In genomic region chr2:118523163-118523730, GRCm38 (mm10) we compare ENCODE assay signal across 16 mouse cellular contexts. TPM values are rescaled to one million over a fixed set of nuclear protein-coding genes. Genes with fewer than 3 reads are reported as not detected.
A peak's percentile ranks its signal among the peaks of the same experiment; 100 is the strongest.
DNase-seq lines count a peak whose midpoint lies in the region; ATAC-seq and TF ChIP-seq lines count a peak whose summit lies in the region.
"Had no signal": no experiment of that assay in that cellular context is flagged by ENCODE, and none has a peak within 500 bp of the region (broad histone marks: within the 10 kb centered on the region; RNA-seq: fewer than 3 reads in every experiment).

No protein-coding gene starts in this region.

- H3K36me3 ChIP-seq in heart, embryonic 14.5 days (ENCODE audit: control insufficient read depth, insufficient read depth, low read length) = no peaks in the 10 kb centered on the region
- no peaks in the 10 kb centered on the region for H3K36me3 ChIP-seq in midbrain, embryonic 11.5 days (ENCODE audit: control insufficient read depth, insufficient read depth, low read length)
- no peaks in the 10 kb centered on the region for H3K36me3 ChIP-seq in midbrain, embryonic 15.5 days (replicated peaks)
- H3K36me3 ChIP-seq in kidney, embryonic 15.5 days = no peaks in the 10 kb centered on the region

- H3K4me3 ChIP-seq in heart, embryonic 14.5 days (ENCODE audit: control insufficient read depth in 1 of 2, insufficient read depth in 1 of 2, low read depth in 1 of 2, low read length in 2 of 2) = no peak overlapping the region
- no peak overlapping the region for H3K4me3 ChIP-seq in midbrain, embryonic 11.5 days (ENCODE audit: low read depth, low read length)
- no peak overlapping the region for H3K4me3 ChIP-seq in midbrain, embryonic 15.5 days
- H3K4me3 ChIP-seq in kidney, embryonic 15.5 days (replicated peaks) = no peak overlapping the region
- H3K4me3 ChIP-seq in left cerebral cortex, adult 2 months = no peak overlapping the region

- H3K4me2 ChIP-seq in heart, embryonic 14.5 days (ENCODE audit: low read length) = no peak overlapping the region
- no peak overlapping the region for H3K4me2 ChIP-seq in midbrain, embryonic 11.5 days
- H3K4me2 ChIP-seq in midbrain, embryonic 15.5 days = no peak overlapping the region
- H3K4me2 ChIP-seq in kidney, embryonic 15.5 days = no peak overlapping the region

- ATAC-seq in heart, embryonic 14.5 days (ENCODE audit: insufficient number of reproducible peaks, insufficient read depth, low FRiP score, low read depth) = no peak
- ATAC-seq in midbrain, embryonic 11.5 days (ENCODE audit: low FRiP score) = no peak
- ATAC-seq in midbrain, embryonic 15.5 days (replicated peaks) = no peak
- no peak for ATAC-seq in kidney, embryonic 15.5 days (replicated peaks; ENCODE audit: low FRiP score)
- ATAC-seq: CD4-positive, CD25-positive, alpha-beta regulatory T cell, adult 4 months; forebrain, embryonic 16.5 days; midbrain, embryonic 16.5 days had no signal

- peak overlapping the region; percentile 21 to 23; a peak in 1 of 4 replicates for H3K27ac ChIP-seq in heart, embryonic 14.5 days (replicated peaks in 1 of 2; ENCODE audit: control insufficient read depth in 1 of 2, insufficient read depth in 1 of 2, low read depth in 2 of 2, low read length in 2 of 2)
- no peak overlapping the region for H3K27ac ChIP-seq in midbrain, embryonic 11.5 days (ENCODE audit: low read depth, low read length)
- no peak overlapping the region for H3K27ac ChIP-seq in midbrain, embryonic 15.5 days
- peak overlapping the region; percentile 63 for H3K27ac ChIP-seq in kidney, embryonic 15.5 days
- H3K27ac ChIP-seq in left cerebral cortex, adult 2 months = no peak overlapping the region

- no peak for TF ChIP-seq CTCF in left cerebral cortex, adult 2 months (IDR thresholded peaks at IDR 0.05)

- no peak for DNase-seq in heart, postnatal 10 days
- peak; percentile 76 for DNase-seq in midbrain, embryonic 11.5 days (ENCODE audit: low spot score, missing footprints)
- no peak for DNase-seq in cerebellum, adult 18-20 months
- no peak for DNase-seq in left cerebral cortex, adult 2 months (ENCODE audit: extremely low spot score in 1 of 2, low spot score in 2 of 2)
- DNase-seq: adrenal gland, postnatal 10 days; gastrocnemius, postnatal 36 days; left cerebral cortex, postnatal 4 days; lung, adult 18-20 months; right cerebral cortex, adult 18-20 months; thymus, postnatal 36 days had no signal

- no peaks in the 10 kb centered on the region for H3K9me3 ChIP-seq in heart, embryonic 14.5 days (ENCODE audit: control insufficient read depth, low read length)
- no peaks in the 10 kb centered on the region for H3K9me3 ChIP-seq in midbrain, embryonic 11.5 days (ENCODE audit: control insufficient read depth, low read length)
- H3K9me3 ChIP-seq in midbrain, embryonic 15.5 days = no peaks in the 10 kb centered on the region
- no peaks in the 10 kb centered on the region for H3K9me3 ChIP-seq in kidney, embryonic 15.5 days (replicated peaks)

- H3K4me1 ChIP-seq in heart, embryonic 14.5 days (ENCODE audit: control insufficient read depth in 2 of 2, insufficient read depth in 2 of 2, low read length in 2 of 2) = peaks cover 22 to 36% of the 10 kb centered on the region in 2 experiments
- peaks cover 4% of the 10 kb centered on the region; the same call in 1 of the 2 replicates for H3K4me1 ChIP-seq in midbrain, embryonic 11.5 days (ENCODE audit: control insufficient read depth, insufficient read depth, low read length)
- peaks cover 6% of the 10 kb centered on the region for H3K4me1 ChIP-seq in midbrain, embryonic 15.5 days
- H3K4me1 ChIP-seq in kidney, embryonic 15.5 days = peaks cover 47% of the 10 kb centered on the region

- H3K27me3 ChIP-seq in heart, embryonic 14.5 days (ENCODE audit: control insufficient read depth, insufficient read depth, low read length) = no peaks in the 10 kb centered on the region
- H3K27me3 ChIP-seq in midbrain, embryonic 11.5 days (ENCODE audit: control insufficient read depth, insufficient read depth, low read length) = no peaks in the 10 kb centered on the region
- no peaks in the 10 kb centered on the region for H3K27me3 ChIP-seq in midbrain, embryonic 15.5 days (replicated peaks)
- no peaks in the 10 kb centered on the region for H3K27me3 ChIP-seq in kidney, embryonic 15.5 days

- H3K9ac ChIP-seq in heart, embryonic 14.5 days (ENCODE audit: low read length) = no peak overlapping the region
- no peak overlapping the region for H3K9ac ChIP-seq in midbrain, embryonic 11.5 days (ENCODE audit: low read length)
- H3K9ac ChIP-seq in midbrain, embryonic 15.5 days = no peak overlapping the region
- no peak overlapping the region for H3K9ac ChIP-seq in kidney, embryonic 15.5 days

- intact Hi-C loops in heart, postnatal 10 days (cut with DNase I) = no loop called here
- intact Hi-C loops in left cerebral cortex, adult 2 months (cut with DNase I) = no loop called here

- 35% methylated on average over 5 of the region's 5 CpGs for WGBS in heart, embryonic 14.5 days
- WGBS in midbrain, embryonic 11.5 days = 67% methylated on average over 5 of the region's 5 CpGs
- WGBS in midbrain, embryonic 15.5 days = 51% methylated on average over 5 of the region's 5 CpGs
- 31% methylated on average over 5 of the region's 5 CpGs for WGBS in kidney, embryonic 15.5 days

RNA-seq across cellular contexts. Expression of gene Bmf, which starts 26.2 kb away (rescaled TPM):
- polyA plus RNA-seq in heart, embryonic 14.5 days (2014; fragmentation: Nextera tagmentation; extraction: Ambion mirVana) = 2.1 and 6.3 TPM in 2 replicates
- total RNA-seq in heart, postnatal 10 days (2021) = 10 to 100 TPM; 12.3 to 17.1 TPM
- polyA plus RNA-seq in midbrain, embryonic 11.5 days (2014; fragmentation: Nextera tagmentation; extraction: Ambion mirVana) = 1.8 and 2.8 TPM in 2 replicates
- 3.3 and 4.3 TPM in 2 replicates for polyA plus RNA-seq in midbrain, embryonic 15.5 days (2015; fragmentation: Nextera tagmentation; extraction: Ambion mirVana)
- polyA plus RNA-seq in kidney, embryonic 15.5 days (2015; fragmentation: Nextera tagmentation; extraction: Ambion mirVana) = 7.6 and 8.2 TPM in 2 replicates
- total RNA-seq in left cerebral cortex, adult 2 months (2021) = 1 to 10 TPM; 3.2 to 4.0 TPM

RNA-seq across cellular contexts. Expression of gene Srp14, which starts 43.7 kb away (rescaled TPM):
- polyA plus RNA-seq in heart, embryonic 14.5 days (2014; fragmentation: Nextera tagmentation; extraction: Ambion mirVana) = 223 and 239 TPM in 2 replicates
- total RNA-seq in heart, postnatal 10 days (2021) = 100 to 1,000 TPM; 121 to 126 TPM
- 281 and 293 TPM in 2 replicates for polyA plus RNA-seq in midbrain, embryonic 11.5 days (2014; fragmentation: Nextera tagmentation; extraction: Ambion mirVana)
- 303 and 315 TPM in 2 replicates for polyA plus RNA-seq in midbrain, embryonic 15.5 days (2015; fragmentation: Nextera tagmentation; extraction: Ambion mirVana)
- 224 and 241 TPM in 2 replicates for polyA plus RNA-seq in kidney, embryonic 15.5 days (2015; fragmentation: Nextera tagmentation; extraction: Ambion mirVana)
- 100 to 1,000 TPM; 155 to 157 TPM for total RNA-seq in left cerebral cortex, adult 2 months (2021)

Comparison
In these comparisons a context has a peak if more than half of its experiments do, and no peak if none do; other contexts are left out.
1. H3K27ac ChIP-seq: peak in heart, embryonic 14.5 days (2 of 2) and kidney, embryonic 15.5 days (single experiment); none in midbrain, embryonic 11.5 days (single experiment), midbrain, embryonic 15.5 days (single experiment) and left cerebral cortex, adult 2 months (single experiment).